Mouse (Mus musculus) frontal cortex, postnatal 25 days (tissue): Measurements from ENCODE around the gene Fam45a.

Source experiments
- DNase-seq, 2 experiments: peaks; one replicate each; pipeline ENCODE4 v3.0.0; 2022; ENCODE audit warnings: low spot score in 2 of 2

The Fam45a gene

DNA sequence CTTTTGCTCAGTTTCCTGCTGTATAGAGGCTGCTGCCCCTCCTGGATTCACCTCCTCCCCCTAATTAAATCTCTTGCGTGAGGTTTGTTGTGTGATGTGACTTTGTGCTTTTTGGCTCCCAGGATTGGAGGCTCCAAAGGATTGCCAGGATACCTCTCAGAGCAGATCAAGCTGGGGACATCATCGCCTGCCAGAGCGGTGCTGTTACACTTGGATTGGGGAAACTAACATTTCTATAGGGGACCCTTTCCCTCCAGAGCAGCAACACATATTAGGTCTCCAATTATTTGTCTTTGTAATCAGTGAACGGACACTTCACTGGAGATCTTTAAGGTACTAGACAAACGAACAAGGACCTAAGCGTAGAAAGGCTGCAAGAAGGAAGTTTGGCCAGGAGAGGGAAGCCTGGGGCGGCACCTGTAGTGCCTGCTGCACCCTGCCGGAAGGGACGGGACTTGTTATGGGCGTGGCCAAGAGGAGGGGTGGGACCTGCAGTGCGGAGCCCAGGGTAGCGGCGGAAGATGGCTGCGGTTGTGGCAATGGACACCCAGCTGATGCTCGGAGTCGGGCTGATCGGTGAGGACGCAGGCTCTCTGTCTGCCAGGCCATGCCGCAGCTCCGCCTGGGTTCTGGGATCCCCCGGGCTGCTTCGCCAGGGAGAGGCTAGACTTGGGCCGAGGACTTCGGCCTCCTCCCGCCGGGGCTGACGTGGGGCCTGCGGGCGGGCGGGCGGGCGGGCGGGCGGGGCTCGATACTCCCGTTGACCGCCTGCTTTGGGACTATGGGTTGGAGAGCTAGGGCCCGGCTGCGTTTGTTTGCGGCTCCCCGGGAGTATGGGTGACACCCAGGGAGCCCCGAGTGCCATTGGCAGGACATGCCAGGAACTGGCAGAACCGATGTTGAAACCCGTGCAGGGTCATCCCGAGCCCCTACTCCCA is at the start of gene Fam45a:
TSS of gene Fam45a (plus strand) at position 488 of the 938 bp plus-strand sequence.
- DNase-seq: peak; percentile 77 to 78

DNA sequence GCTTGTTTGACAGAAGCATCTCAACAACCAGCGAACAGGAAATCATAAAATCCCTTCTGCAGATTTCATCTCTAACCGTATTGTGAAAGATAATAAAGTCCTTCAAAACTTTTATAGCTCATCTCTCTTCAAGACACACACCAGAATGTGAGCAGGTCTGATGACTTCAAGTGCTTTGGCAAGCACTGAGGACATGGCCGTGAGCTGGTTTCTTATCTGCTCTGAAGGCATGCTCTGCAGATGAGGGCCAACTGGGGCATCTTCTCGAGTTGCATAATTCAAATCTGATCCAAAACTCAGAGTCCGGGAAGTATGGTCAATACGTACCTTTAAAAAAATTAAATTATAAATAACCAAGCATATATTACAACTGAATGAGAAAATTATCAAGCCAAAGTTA is 38.0 kb upstream of the Fam45a start:
- DNase-seq: no peak

- DNase-seq: no peak
These were observed 29.4 kb upstream of the Fam45a start for GRCm38 (mm10) chr19:60782034-60782433.

DNA sequence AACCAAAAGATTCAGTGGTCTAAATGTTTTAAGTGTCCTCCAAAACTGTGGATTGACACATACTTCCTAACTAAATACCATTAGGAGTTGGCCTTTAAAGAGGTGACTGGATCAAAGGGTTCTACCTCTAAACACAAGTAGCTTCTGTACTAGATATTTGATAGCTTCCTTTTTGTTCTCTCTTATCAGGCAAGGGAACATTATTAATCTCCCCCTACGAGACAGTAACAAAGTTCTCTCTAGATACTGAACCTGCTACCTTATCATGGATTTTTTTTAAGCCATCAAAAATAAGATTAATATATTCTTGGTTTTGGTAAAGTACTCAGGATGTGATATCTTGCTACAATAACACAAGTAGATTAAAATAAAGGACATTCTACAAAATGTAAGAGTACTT is 26.7 kb upstream of the Fam45a start:
- no peak for DNase-seq

- DNase-seq: no peak
These were observed 23.8 kb upstream of the Fam45a start for GRCm38 (mm10) chr19:60787465-60788150.

DNA sequence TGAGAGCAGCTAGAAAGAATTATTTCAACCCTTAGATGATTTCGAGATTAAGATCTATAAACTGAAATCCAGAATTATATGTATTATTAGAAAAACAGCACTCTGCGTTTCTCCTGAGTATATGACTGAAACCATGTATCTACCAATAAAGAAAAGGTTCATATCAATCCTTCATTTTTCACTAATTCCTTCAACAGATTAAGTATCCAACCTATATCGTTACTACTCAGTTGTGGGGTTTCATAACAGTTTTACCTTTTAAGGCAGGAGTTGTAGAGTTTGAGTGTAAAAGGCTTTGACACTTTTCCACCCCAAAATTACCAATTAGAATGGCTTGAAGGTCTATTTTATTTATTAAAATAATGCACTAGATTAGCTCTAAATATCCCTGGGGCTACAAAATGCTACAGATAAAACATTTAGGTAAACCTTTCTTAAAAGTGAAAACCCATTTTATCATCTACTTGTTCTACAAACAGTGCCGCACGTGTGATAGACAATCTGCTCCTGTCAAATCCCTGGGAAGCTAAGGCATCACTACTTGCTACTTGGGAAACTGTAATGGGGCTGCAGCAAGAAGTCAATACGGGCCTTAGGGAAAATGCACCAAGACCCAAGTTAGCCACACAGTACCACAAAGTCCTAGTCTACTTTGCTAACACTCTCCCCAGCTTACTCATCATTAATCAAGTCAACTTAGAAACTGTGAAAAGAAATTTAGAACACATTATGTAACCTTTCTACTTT is 23.0 kb upstream of the Fam45a start:
- no peak for DNase-seq

GRCm38 (mm10) chr19:60789452-60789851 is 21.9 kb upstream of the Fam45a start:
- no peak for DNase-seq

DNA sequence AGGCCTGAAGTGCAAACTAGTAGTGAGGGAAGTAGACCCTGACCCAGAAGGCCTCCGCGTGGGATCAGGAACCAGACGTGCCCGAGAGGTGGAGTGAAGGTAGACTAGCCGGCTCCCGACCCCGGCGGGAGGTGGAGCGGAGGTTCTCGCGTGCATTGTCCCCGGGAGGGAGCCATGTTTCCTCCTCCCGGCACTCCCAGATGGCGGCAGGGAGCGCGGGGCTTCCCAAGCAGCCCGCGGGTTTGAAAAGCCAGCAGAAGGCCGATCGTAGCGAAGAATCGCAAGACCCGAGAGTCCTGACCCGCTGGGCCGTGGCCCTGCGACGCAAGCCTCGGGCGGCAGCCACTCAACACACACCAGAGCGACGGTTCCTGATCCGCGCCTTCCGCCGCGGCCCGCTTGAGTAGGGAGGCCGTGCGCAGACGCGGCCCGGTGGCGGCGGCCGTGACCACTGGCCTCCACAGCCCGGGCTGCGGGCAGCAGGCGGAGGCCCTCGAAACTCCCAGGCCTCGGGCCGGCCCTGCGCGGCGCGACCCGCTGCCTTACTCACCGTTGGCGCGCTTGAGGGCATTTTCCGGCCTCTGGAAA is 21.4 kb upstream of the Fam45a start:
- DNase-seq: no peak

GRCm38 (mm10) chr19:60790551-60791161 is 20.7 kb upstream of the Fam45a start, which contains the start of gene Eif3a:
Gene Eif3a (minus strand): TSS chr19:60790658.
- DNase-seq: peak; percentile 87 to 88

DNA sequence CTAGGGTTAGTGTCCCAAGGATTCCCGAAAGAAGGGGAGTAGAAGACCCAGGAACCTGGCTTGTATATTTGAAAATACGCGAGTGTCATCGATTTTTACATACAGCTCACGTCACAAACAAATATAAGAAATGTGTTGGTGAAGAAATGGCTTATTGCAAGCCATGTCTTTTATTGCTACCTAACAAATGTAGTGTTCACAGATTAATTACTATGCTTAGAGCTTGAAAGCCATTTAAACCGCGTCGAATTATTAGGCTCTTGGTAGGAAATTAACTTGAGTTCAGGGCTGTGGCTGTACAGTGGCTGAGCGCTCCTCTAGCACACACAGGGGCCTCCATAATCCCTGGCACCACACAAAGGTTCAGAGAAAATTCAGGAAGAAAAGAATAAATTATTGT is 20.2 kb upstream of the Fam45a start:
- DNase-seq: no peak

DNA sequence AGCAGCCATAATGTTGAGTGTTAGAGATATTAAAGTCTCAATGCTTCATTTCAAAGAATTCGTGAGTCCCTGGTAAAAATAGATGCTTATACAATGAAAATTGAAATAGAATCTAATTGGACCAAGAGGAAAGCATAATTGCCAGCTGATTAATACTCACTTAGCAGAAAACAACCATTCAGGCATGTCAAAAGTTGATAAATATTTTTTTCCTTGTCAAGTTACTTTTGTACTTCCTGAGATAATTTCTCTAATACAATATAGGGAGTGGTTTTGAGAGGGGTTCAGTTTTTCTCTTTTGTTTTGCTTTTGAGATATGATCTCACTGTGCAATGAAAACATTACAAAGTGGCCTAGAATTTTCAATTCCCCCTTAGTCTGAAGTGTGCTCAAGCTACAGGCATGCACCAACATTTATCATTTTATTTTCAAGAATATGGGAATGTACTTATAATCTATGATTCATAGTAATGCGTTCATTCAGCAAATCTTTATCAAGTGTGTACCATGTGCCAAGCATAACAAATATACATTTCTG is 18.1 kb upstream of the Fam45a start:
- DNase-seq: no peak

DNA sequence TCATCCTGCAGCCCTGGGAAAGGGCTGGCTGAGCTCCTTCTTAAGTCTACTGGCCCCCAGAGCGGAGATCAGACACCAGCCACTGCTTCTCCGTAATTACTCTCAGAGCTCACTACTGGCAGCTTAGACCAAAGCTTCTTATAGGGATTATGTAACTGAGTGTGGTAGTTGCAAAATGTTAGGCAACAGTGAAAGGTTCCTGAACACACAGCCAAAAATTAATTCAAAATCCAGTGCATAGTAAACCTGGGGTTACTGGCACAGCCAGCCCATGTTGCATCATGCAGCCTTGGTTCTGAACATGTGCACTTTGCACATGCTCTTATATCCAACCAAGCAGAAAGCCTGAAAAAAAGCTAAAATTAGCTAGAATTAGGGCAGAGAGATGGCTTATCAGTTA is 16.1 kb upstream of the Fam45a start:
- DNase-seq: no peak

- no peak for DNase-seq
These were observed 14.0 kb upstream of the Fam45a start for GRCm38 (mm10) chr19:60797415-60797814.

DNA sequence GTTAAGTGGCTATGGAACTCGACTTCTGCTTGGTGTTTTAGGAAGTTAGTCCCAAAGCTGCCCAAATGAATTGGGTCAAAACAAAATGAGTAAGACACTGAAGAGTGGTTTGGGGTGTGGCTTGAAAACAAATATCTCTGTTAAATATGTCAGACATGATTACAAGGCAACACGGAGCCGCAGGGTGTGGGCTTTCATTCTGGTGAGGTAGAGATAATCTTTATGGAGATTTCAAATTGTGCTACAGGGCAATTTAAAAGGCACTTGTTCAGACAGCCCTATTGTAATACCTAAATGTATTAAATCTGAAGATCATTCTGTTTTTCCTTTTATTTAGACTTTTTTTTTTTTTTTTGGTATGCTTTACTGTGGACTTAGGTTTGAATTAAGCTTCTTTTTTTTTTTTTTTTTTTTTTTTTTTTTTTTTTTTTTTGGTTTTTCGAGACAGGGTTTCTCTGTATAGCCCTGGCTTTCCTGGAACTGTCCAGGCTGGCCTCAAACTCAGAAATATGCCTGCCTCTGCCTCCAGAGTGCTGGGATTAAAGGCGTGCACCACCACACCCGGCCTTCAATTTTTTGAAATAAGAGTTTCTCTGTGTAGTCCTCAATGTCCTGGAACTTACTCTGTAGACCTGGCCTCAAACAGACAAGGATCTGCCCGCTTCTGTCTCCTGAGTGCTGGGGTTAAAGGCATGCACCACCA is 11.4 kb upstream of the Fam45a start:
- DNase-seq: no peak

GRCm38 (mm10) chr19:60804903-60805302 is 6.5 kb upstream of the Fam45a start:
- DNase-seq: no peak

DNA sequence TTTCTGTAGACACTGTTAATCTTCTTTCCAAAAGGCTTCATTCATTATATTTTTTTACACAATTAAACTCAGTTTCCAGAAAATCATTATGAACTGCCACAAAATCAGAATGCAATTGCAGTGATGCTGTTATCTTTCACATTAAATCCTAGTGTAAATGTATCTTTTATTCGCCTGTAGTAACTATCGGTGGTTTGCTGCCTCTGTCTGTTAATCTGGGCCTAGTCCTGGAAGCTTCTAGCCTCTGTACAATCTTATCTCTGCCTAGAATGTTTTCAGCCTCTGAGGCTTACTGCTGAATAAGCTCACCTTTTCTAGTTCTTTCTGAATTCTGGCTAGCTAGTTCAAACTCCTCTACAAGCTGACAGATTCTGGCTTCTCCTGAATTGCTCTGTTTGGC is 1.5 kb upstream of the Fam45a start:
- no peak for DNase-seq

GRCm38 (mm10) chr19:60812036-60812389 is 628 bp downstream of the Fam45a start:
- no peak for DNase-seq

DNA sequence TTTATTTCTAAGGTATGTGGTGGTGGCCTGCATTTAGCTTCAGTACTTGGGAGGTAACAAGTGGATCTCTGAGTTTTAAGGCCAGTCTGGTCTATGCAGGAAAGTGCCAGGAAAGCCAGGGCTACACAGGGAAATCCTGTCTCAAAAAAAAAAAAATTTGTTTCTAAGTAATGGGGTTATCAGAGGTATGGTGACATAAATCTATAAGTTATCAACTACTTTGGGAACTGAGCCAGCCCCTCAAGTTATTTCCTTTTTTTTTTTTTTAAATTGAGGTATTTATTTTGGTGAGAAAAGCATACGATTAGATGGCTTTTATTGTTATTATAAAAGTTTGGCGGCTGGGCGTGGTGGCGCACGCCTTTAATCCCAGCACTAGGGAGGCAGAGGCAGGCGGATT is 1.7 kb downstream of the Fam45a start:
- DNase-seq: no peak

GRCm38 (mm10) chr19:60818677-60819076 is 7.3 kb downstream of the Fam45a start:
- no peak for DNase-seq

DNA sequence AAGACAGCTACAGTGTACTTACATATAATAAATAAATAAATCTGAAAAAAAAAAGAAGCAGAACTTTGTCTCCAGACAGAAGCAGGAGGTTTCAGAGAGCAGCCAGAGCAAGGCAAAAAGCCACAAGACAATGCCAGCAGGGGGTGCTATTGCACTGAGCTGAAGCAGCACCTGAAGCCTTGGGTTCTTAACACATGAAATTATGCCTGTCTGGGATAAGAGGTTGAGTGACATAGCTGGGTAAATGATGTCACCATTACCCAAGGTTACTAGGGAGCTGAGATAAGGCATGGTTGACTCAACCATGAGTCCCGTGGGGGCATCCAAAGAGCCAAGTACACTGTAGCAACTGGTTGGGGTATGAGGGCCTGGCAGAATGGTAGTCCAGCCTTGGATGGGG is 26.4 kb downstream of the Fam45a start:
- peak; percentile 15 to 49 for DNase-seq

GRCm38 (mm10) chr19:60843324-60843723 is 31.9 kb downstream of the Fam45a start:
- no peak for DNase-seq
